Mouse (Mus musculus) kidney, adult 2 months (tissue): ENCODE results near the gene Olfr1357. TPM values are rescaled to one million over a fixed set of nuclear protein-coding genes. Genes with fewer than 3 reads are reported as not detected.
A peak's percentile ranks its signal among the peaks of the same experiment; 100 is the strongest.

Source experiments
- DNase-seq: peaks from one replicate; pipeline ENCODE4 v3.0.0; 2021
- H3K27ac ChIP-seq: fragments of 200-500 bp; 2 replicates; pipeline ENCODE4 v1.5.1; 2012; ENCODE audit warnings: low read depth, low read length, control low read depth, inconsistent platforms; ENCODE audit not compliant: insufficient read depth
- H3K27me3 ChIP-seq: fragments of 200-500 bp; replicated peaks from 2 replicates; pipeline ENCODE4 v1.6.1; 2012; ENCODE audit warnings: mild to moderate bottlenecking, moderate library complexity, low read length, inconsistent platforms; ENCODE audit not compliant: control insufficient read depth, insufficient read depth
- H3K36me3 ChIP-seq: fragments of 200-500 bp; 2 replicates; pipeline ENCODE4 v1.6.1; 2012; ENCODE audit warnings: mild to moderate bottlenecking, moderate library complexity, low read length, inconsistent platforms; ENCODE audit not compliant: control insufficient read depth, insufficient read depth
- H3K4me1 ChIP-seq: fragments of 200-500 bp; 2 replicates; pipeline ENCODE4 v1.6.1; 2011; ENCODE audit warnings: low read length; ENCODE audit not compliant: control insufficient read depth, insufficient read depth
- H3K4me3 ChIP-seq: fragments of 200-500 bp; 2 replicates; pipeline ENCODE4 v1.5.1; 2011; ENCODE audit warnings: mild to moderate bottlenecking, low read depth, low read length, control low read depth; ENCODE audit not compliant: insufficient read depth
- CTCF ChIP-seq: fragments of 200-500 bp; conservative IDR thresholded peaks from 2 replicates; pipeline ENCODE4 v1.5.1; 2011; ENCODE audit warnings: low read depth, mild to moderate bottlenecking, control low read depth, low read length, moderate library complexity, mixed read lengths; ENCODE audit not compliant: insufficient read depth, insufficient read length
- POLR2A ChIP-seq: fragments of 200-500 bp; IDR thresholded peaks from one replicate; pipeline ENCODE4 v1.6.1; 2011; ENCODE audit warnings: low read depth, low read length, control low read depth
- WGBS: fragments of 180-500 bp; shearing (Covaris S2); methylation state at CpG from one replicate; pipeline ENCODE4 v1.1.7; 2018; 5-methylcytosine and 5-hydroxymethylcytosine counted together
- polyA plus RNA-seq: library from polyadenylated mRNA; depleted of rRNA; stranded (reverse); fragments of >200 nt; gene quantifications from 2 replicates; pipeline ENCODE4 v1.2.3, GENCODE M21; 2012

Gene Olfr1357
- polyA plus RNA-seq, 1 experiment: not detected

DNA sequence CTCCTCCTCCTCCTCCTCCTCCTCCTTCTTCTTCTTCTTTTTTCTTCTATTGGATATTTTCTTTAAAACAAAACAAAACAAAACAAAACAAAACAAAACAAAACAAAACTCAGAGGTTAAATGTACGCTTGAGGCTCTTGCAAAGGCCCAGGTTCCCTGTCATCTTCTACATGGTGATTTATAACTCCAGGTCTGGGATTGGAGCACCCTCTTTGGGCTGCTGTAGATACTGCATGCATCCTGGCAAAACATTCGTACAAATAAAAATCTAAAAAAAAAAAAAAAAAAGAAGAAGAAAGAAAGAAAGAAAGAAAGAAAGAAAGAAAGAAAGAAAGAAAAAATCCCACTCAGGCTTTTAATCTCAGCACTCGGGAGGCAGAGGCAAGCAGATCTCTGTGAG is 12.8 kb downstream of the Olfr1357 start:
- peak; percentile 67 for DNase-seq
- Histone ChIP-seq H3K27me3 (no peaks in the 10 kb centered on the region), H3K36me3 (no peaks in the 10 kb centered on the region), H3K4me1 (no peaks in the 10 kb centered on the region), H3K4me3 (no peak overlapping the region), H3K27ac (no peak overlapping the region)
- TF ChIP-seq CTCF (peak; percentile 54), POLR2A (no peak)
- WGBS: 26% methylated on average over 3 of the region's 3 CpGs

DNA sequence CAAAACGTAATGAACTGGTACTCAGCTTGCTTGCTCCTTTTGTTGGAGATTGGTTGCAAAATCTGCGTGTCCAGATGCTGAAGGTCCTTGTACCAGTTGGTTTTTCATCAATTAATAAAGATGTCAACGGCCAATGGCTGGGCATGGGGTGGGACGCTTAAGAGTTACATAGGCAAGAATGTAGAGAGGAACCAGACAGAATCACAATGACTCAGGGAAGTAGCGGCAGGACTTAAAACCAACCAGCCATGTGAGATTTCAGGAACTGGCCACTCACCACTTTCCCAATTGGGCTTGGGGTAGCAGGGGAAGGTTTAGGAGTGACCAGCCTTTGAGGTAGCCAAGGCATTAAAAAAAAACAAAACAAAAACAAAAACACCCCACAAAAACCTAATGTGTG is 18.0 kb downstream of the Olfr1357 start:
- Histone ChIP-seq H3K27me3 (no peaks in the 10 kb centered on the region), H3K4me3 (no peak overlapping the region), H3K36me3 (no peaks in the 10 kb centered on the region), H3K27ac (no peak overlapping the region), H3K4me1 (no peaks in the 10 kb centered on the region)
- WGBS: 83% methylated on average over 5 of the region's 5 CpGs
- TF ChIP-seq POLR2A (no peak), CTCF (no peak)
- no peak for DNase-seq

DNA sequence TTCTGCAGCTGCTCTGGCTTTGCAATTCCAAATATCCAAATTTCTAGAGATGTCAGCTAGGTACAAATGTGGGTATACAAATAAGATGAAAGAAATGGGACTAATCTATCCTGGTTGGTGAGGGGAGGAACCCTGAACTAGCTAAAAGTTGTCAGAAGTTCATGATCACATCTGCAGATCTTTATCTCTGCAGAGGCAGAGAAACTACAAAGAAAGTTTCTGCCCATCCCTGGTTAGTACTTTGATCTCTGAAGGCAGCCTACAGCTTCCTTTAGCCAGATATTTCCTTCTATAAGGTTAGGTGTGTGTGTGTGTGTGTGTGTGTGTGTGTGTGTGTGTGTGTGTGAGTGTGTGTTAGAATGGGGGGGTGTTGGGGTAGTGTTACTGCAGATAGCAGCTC is 23.3 kb downstream of the Olfr1357 start:
- Histone ChIP-seq H3K27ac (no peak overlapping the region), H3K4me3 (no peak overlapping the region), H3K4me1 (peaks cover 8% of the 10 kb centered on the region; the same call in 1 of the 2 replicates), H3K27me3 (no peaks in the 10 kb centered on the region), H3K36me3 (no peaks in the 10 kb centered on the region)
- no peak for DNase-seq
- TF ChIP-seq CTCF (no peak), POLR2A (no peak)

DNA sequence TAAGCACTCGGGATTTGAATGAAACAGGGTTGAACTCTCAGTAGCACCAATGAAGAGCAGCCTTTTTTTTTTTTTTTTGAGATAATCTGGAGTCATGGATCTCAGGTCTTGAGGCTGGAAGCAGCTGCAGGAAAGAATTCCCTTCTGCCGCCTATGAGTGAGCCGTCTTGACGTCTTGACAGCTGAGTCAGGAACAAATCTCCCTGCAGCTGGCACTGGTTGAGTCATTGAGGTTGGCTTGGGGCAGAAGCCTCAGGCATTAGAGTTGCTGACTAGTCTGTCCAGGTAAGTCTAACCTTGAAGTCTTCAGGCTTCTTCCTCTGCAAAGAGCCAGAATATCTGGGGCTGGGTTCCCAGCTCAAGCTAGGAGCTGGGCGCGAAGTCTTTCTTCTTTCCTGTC is 23.7 kb downstream of the Olfr1357 start:
- DNase-seq: no peak
- no peak overlapping the region for H3K4me3 ChIP-seq
- H3K4me1 ChIP-seq: peaks cover 8% of the 10 kb centered on the region; the same call in 1 of the 2 replicates
- no peaks in the 10 kb centered on the region for H3K27me3 ChIP-seq
- WGBS: 53% methylated on average over 6 of the region's 6 CpGs
- TF ChIP-seq POLR2A: no peak
- TF ChIP-seq CTCF: no peak
- H3K36me3 ChIP-seq: no peaks in the 10 kb centered on the region
- H3K27ac ChIP-seq: no peak overlapping the region

DNA sequence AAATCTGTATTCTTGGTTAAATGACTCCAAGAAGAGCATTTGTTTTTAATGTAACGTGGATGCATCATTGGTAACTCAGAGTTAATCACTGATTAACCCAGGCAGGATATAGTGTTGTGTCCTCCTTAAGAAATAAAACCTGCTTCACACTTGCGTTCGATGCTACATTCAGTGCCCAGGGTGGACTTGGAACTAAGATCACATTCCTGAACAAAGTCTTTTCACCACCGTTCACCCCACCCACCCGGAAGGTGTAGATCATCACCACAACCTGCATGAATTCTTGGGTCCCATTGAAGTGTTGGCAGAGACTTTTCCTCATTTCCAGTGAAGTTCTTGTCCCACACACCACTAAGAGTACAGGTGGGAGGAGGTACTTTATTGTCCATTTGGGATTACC is 24.1 kb downstream of the Olfr1357 start:
- peaks cover 8% of the 10 kb centered on the region; the same call in 1 of the 2 replicates for H3K4me1 ChIP-seq
- no peak overlapping the region for H3K27ac ChIP-seq
- peak; percentile 85 for DNase-seq
- no peak overlapping the region for H3K4me3 ChIP-seq
- H3K36me3 ChIP-seq: no peaks in the 10 kb centered on the region
- H3K27me3 ChIP-seq: no peaks in the 10 kb centered on the region
- no peak for TF ChIP-seq POLR2A
- no peak for TF ChIP-seq CTCF
- 50% methylated on average over 5 of the region's 5 CpGs for WGBS

DNA sequence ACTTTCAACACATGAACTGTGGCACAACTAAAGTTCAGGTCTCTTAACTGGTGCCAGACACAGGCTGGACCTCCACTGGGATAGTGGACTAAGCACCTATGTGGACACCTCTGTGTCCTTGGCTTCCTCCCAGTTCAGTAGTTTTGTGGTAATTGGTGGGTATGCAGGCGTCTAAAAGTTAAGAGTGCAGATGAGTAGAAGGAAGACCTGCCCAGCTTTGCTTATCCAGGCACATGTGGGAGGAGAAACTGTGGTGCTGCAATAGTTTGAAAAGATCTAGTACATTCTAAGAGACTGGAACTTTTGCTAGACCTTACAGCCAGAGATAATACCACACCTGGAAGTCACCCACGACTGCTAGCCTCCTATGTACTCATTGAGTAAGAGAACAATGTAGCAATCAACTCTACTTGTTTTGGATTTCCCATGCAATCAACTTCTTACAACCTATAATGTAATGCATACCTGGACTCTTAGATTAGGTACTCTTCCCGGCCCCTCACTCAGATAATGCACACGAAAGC is 25.0 kb downstream of the Olfr1357 start:
- Histone ChIP-seq H3K27me3 (no peaks in the 10 kb centered on the region), H3K4me3 (no peak overlapping the region), H3K27ac (no peak overlapping the region), H3K4me1 (peaks cover 8% of the 10 kb centered on the region; the same call in 1 of the 2 replicates), H3K36me3 (no peaks in the 10 kb centered on the region; the same call in 1 of the 2 replicates)
- TF ChIP-seq CTCF (no peak), POLR2A (no peak)
- WGBS: 82% methylated on average over 4 of the region's 4 CpGs
- no peak for DNase-seq

DNA sequence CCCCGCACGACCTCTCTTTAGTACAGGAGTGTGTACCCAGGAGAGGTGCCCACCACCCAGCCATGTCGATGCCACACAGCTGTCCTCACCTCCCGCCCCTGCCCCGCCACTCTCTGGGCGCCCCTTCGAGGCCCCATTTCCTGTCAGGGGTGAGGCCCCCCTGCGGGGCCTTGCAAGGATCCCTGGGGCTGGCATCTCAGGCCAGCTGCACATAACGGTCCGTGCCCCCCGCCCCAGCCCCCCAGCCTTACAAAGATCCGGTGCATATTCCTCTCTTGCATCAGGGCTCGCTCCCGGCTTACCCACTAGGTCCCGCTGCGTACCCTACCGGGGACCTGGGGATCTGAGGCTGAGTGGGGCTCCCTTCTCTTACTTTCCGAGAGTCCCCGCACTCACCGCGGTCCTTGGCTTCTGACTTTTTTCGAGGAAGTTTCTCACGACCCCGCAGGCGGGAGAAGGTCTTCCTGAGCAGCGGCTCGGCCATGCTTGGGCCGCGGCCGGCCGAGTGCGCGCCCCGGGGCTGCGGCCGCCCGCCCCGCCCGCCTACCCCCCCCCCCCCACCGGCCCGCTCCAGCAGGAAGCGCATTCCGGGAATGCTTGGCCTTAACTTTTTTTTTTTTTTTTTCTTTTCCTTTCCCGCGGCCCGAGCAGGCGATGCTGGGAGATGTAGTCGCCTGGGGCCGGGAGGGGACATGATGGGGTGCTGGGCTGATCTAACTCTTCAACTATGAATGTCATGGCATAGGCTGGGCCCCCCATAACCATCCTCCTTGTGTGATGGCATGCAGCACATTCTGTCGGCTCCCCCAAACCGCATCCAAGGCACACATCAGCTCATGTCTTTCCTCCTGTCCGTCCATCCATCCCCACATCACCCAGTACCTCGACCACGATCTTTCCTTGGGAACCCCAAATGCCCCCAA is 26.2 kb downstream of the Olfr1357 start, which contains the start of gene Syde1:
Gene Syde1, minus strand, starts transcription at position 559 of the 923 bp plus-strand sequence.
- peak; percentile 77 for DNase-seq
- WGBS: 3% methylated on average over 47 of the region's 54 CpGs
- Histone ChIP-seq H3K36me3 (no peaks in the 10 kb centered on the region; the same call in 1 of the 2 replicates), H3K27ac (peak within 1 kb of the TSS; percentile 90), H3K4me1 (peaks cover 8% of the 10 kb centered on the region; the same call in 1 of the 2 replicates), H3K4me3 (peak within 1 kb of the TSS; percentile 94), H3K27me3 (no peaks in the 10 kb centered on the region)
- TF ChIP-seq CTCF: no peak
- TF ChIP-seq POLR2A: no peak
